Mouse (Mus musculus) hindbrain, embryonic 14.5 days (tissue): ENCODE measurements around the gene Golga5. TPM values are rescaled to one million over a fixed set of nuclear protein-coding genes. Genes with fewer than 3 reads are reported as not detected.
"Not testable (repeated sequence)": the region's sequence is repeated elsewhere in the genome, so short reads cannot be mapped to it uniquely, and the experiment has no call there.

Experiments used
- ATAC-seq: fragments of 200-750 bp; cut with Nextera tagmentation; 2 replicates; pipeline ENCODE4 v1.8.0; 2017; ENCODE audit warnings: moderate number of reproducible peaks, mild to moderate bottlenecking, moderate TSS enrichment, moderate library complexity; ENCODE audit not compliant: low FRiP score
- DNase-seq: peaks from one replicate; pipeline ENCODE4 v3.0.0-alpha.2; 2015; ENCODE audit warnings: low spot score
- H3K27ac ChIP-seq: fragments of 300-500 bp; sonication (generic); 2 replicates; pipeline ENCODE4 v1.5.1; 2014; ENCODE audit warnings: mild to moderate bottlenecking, moderate library complexity
- H3K27me3 ChIP-seq: fragments of 300-500 bp; sonication (generic); 2 replicates; pipeline ENCODE4 v1.6.1; 2014; ENCODE audit warnings: mild to moderate bottlenecking, low read length, mixed read lengths; ENCODE audit not compliant: control insufficient read depth, insufficient read depth
- H3K36me3 ChIP-seq: fragments of 300-500 bp; sonication (generic); replicated peaks from 2 replicates; pipeline ENCODE4 v1.6.1; 2014; ENCODE audit not compliant: control insufficient read depth, insufficient read depth
- H3K4me1 ChIP-seq: fragments of 300-500 bp; sonication (generic); replicated peaks from 2 replicates; pipeline ENCODE4 v1.6.1; 2014; ENCODE audit warnings: antibody characterized with exemption, low read length, mixed read lengths; ENCODE audit not compliant: control insufficient read depth, insufficient read depth
- H3K4me2 ChIP-seq: fragments of 300-500 bp; sonication (generic); replicated peaks from 2 replicates; pipeline ENCODE4 v1.6.1; 2014; ENCODE audit warnings: mild to moderate bottlenecking, moderate library complexity
- H3K4me3 ChIP-seq: fragments of 300-500 bp; sonication (generic); replicated peaks from 2 replicates; pipeline ENCODE4 v1.5.1; 2014; ENCODE audit warnings: mild to moderate bottlenecking, low read length
- H3K9ac ChIP-seq: fragments of 300-500 bp; sonication (generic); 2 replicates; pipeline ENCODE4 v1.6.1; 2014
- H3K9me3 ChIP-seq: fragments of 300-500 bp; sonication (generic); 2 replicates; pipeline ENCODE4 v1.6.1; 2016; ENCODE audit warnings: low read length; ENCODE audit not compliant: control insufficient read depth
- WGBS: fragments of 180-500 bp; shearing (Covaris S2); extraction: QIAGEN DNeasy Blood & Tissue Kit; methylation state at CpG from one replicate; pipeline ENCODE4 v1.1.7; 2014; 5-methylcytosine and 5-hydroxymethylcytosine counted together
- polyA plus RNA-seq: library from polyadenylated mRNA; unstranded; fragments of >200 nt; fragmentation: Nextera tagmentation; extraction: Ambion mirVana; gene quantifications from 2 replicates; pipeline ENCODE4 v1.2.1, GENCODE M21; 2014

The Golga5 gene
- polyA plus RNA-seq, 1 experiment from 2014 or later = 25.9 TPM

GRCm38 (mm10) chr12:102460014-102460413, 8.9 kb upstream of the Golga5 start:
- Histone ChIP-seq H3K4me3 (no peak overlapping the region), H3K27ac (no peak overlapping the region), H3K9me3 (no peaks in the 10 kb centered on the region), H3K4me1 (no peaks in the 10 kb centered on the region), H3K27me3 (no peaks in the 10 kb centered on the region), H3K4me2 (no peak overlapping the region), H3K36me3 (no peaks in the 10 kb centered on the region), H3K9ac (no peak overlapping the region)
- DNase-seq (no peak), ATAC-seq (no peak)
- 83% methylated on average over 5 of the region's 5 CpGs for WGBS

GRCm38 (mm10) chr12:102461177-102461576, 7.8 kb upstream of the Golga5 start:
- Histone ChIP-seq H3K9ac (no peak overlapping the region), H3K36me3 (no peaks in the 10 kb centered on the region), H3K4me1 (no peaks in the 10 kb centered on the region), H3K4me2 (no peak overlapping the region), H3K27ac (no peak overlapping the region), H3K27me3 (no peaks in the 10 kb centered on the region), H3K4me3 (no peak overlapping the region), H3K9me3 (no peaks in the 10 kb centered on the region)
- no peak for ATAC-seq
- peak; percentile 53 for DNase-seq
- 71% methylated on average over 5 of the region's 5 CpGs for WGBS

GRCm38 (mm10) chr12:102464650-102465049, 4.3 kb upstream of the Golga5 start:
- no peaks in the 10 kb centered on the region for H3K9me3 ChIP-seq
- no peak overlapping the region for H3K9ac ChIP-seq
- no peaks in the 10 kb centered on the region for H3K36me3 ChIP-seq
- no peaks in the 10 kb centered on the region for H3K27me3 ChIP-seq
- ATAC-seq (no peak), DNase-seq (no peak)
- H3K4me1 ChIP-seq = peaks cover under 1% of the 10 kb centered on the region; the same call in 1 of the 2 replicates
- no peak overlapping the region for H3K4me3 ChIP-seq
- no peak overlapping the region for H3K27ac ChIP-seq
- H3K4me2 ChIP-seq = no peak overlapping the region
- 66% methylated on average over 4 of the region's 4 CpGs for WGBS

- Histone ChIP-seq H3K27ac (no peak overlapping the region), H3K9ac (no peak overlapping the region), H3K4me1 (peaks cover 8% of the 10 kb centered on the region), H3K4me2 (no peak overlapping the region), H3K27me3 (no peaks in the 10 kb centered on the region), H3K9me3 (no peaks in the 10 kb centered on the region), H3K36me3 (peaks cover 14% of the 10 kb centered on the region), H3K4me3 (no peak overlapping the region)
- no peak for DNase-seq
- ATAC-seq = no peak
- 86% methylated on average over 1 of the region's 1 CpGs for WGBS
Observed at GRCm38 (mm10) chr12:102468136-102468535, 799 bp upstream of the Golga5 start.

- Histone ChIP-seq H3K9me3 (no peaks in the 10 kb centered on the region), H3K4me3 (no peak overlapping the region), H3K4me1 (peaks cover 8% of the 10 kb centered on the region), H3K4me2 (no peak overlapping the region), H3K36me3 (peaks cover 67% of the 10 kb centered on the region), H3K27me3 (no peaks in the 10 kb centered on the region), H3K27ac (no peak overlapping the region), H3K9ac (no peak overlapping the region)
- WGBS = 90% methylated on average over 7 of the region's 7 CpGs
- no peak for ATAC-seq
- no peak for DNase-seq
Observed at GRCm38 (mm10) chr12:102474411-102474810, 5.5 kb downstream of the Golga5 start.

GRCm38 (mm10) chr12:102480481-102480880, 11.5 kb downstream of the Golga5 start:
- ATAC-seq (no peak), DNase-seq (no peak)
- no peak overlapping the region for H3K4me2 ChIP-seq
- no peaks in the 10 kb centered on the region for H3K27me3 ChIP-seq
- no peak overlapping the region for H3K9ac ChIP-seq
- H3K9me3 ChIP-seq = no peaks in the 10 kb centered on the region
- H3K4me3 ChIP-seq = no peak overlapping the region
- peaks cover 91% of the 10 kb centered on the region for H3K36me3 ChIP-seq
- 93% methylated on average over 4 of the region's 4 CpGs for WGBS
- H3K27ac ChIP-seq = no peak overlapping the region
- no peaks in the 10 kb centered on the region for H3K4me1 ChIP-seq

- ATAC-seq (no peak), DNase-seq (no peak)
- no peaks in the 10 kb centered on the region for H3K9me3 ChIP-seq
- H3K36me3 ChIP-seq = peaks cover 96% of the 10 kb centered on the region
- no peak overlapping the region for H3K9ac ChIP-seq
- no peak overlapping the region for H3K4me3 ChIP-seq
- H3K27me3 ChIP-seq = no peaks in the 10 kb centered on the region
- H3K27ac ChIP-seq = no peak overlapping the region
- WGBS = 71% methylated on average over 3 of the region's 3 CpGs
- no peak overlapping the region for H3K4me2 ChIP-seq
- no peaks in the 10 kb centered on the region for H3K4me1 ChIP-seq
Observed at GRCm38 (mm10) chr12:102484946-102485345, 16.0 kb downstream of the Golga5 start.

- ATAC-seq (no peak), DNase-seq (no peak)
- Histone ChIP-seq H3K27ac (no peak overlapping the region), H3K9ac (no peak overlapping the region), H3K9me3 (no peaks in the 10 kb centered on the region), H3K4me3 (no peak overlapping the region), H3K36me3 (peaks cover 89% of the 10 kb centered on the region), H3K4me2 (no peak overlapping the region), H3K4me1 (no peaks in the 10 kb centered on the region), H3K27me3 (no peaks in the 10 kb centered on the region)
- 91% methylated on average over 5 of the region's 5 CpGs for WGBS
Observed at GRCm38 (mm10) chr12:102491911-102492310, 23.0 kb downstream of the Golga5 start.

- not testable (repeated sequence) for H3K9me3 ChIP-seq, DNase-seq, H3K4me1 ChIP-seq, H3K4me2 ChIP-seq, ATAC-seq, H3K27ac ChIP-seq, H3K9ac ChIP-seq, H3K27me3 ChIP-seq, H3K4me3 ChIP-seq
- WGBS = 96% methylated on average over 5 of the region's 6 CpGs
- peaks cover 74% of the 10 kb centered on the region for H3K36me3 ChIP-seq
Observed at GRCm38 (mm10) chr12:102495754-102496153, 26.8 kb downstream of the Golga5 start.

- Histone ChIP-seq H3K4me3 (no peak overlapping the region), H3K4me2 (no peak overlapping the region), H3K27ac (no peak overlapping the region), H3K36me3 (peaks cover 54% of the 10 kb centered on the region), H3K4me1 (no peaks in the 10 kb centered on the region), H3K27me3 (no peaks in the 10 kb centered on the region), H3K9me3 (no peaks in the 10 kb centered on the region), H3K9ac (no peak overlapping the region)
- WGBS = 99% methylated on average over 2 of the region's 2 CpGs
- ATAC-seq = no peak
- no peak for DNase-seq
Observed at GRCm38 (mm10) chr12:102497905-102498304, 29.0 kb downstream of the Golga5 start.
